Mouse (Mus musculus) liver, adult 2 months (tissue): ENCODE data around the gene Slc41a2.

ENCODE experiments used
- CTCF ChIP-seq: fragments of 200-500 bp; IDR thresholded peaks from 2 replicates; pipeline ENCODE4 v1.5.1; 2011; ENCODE audit warnings: low read depth, low read length, control low read depth
- POLR2A ChIP-seq: fragments of 200-500 bp; IDR thresholded peaks from 2 replicates; pipeline ENCODE4 v1.6.1; 2011; ENCODE audit warnings: low read length, control low read depth; ENCODE audit not compliant: insufficient read depth; ENCODE audit errors: extremely low read depth

GRCm38 (mm10) chr10:83266241-83266640, 71.4 kb downstream of the Slc41a2 start:
- TF ChIP-seq POLR2A: no peak
- TF ChIP-seq CTCF: no peak
